Mouse (Mus musculus) heart, embryonic 15.5 days (tissue): ENCODE measurements around the gene Foxred1. TPM values are rescaled to one million over a fixed set of nuclear protein-coding genes. Genes with fewer than 3 reads are reported as not detected.

Experiments used
- ATAC-seq: fragments of 200-750 bp; cut with Nextera tagmentation; replicated peaks from 2 replicates; pipeline ENCODE4 v1.8.0; 2017; ENCODE audit warnings: low read depth, moderate TSS enrichment; ENCODE audit not compliant: insufficient number of reproducible peaks, insufficient read depth, low FRiP score
- H3K27ac ChIP-seq: fragments of 300-500 bp; sonication (generic); 2 replicates; pipeline ENCODE4 v1.5.1; 2015; ENCODE audit warnings: mild to moderate bottlenecking, inconsistent platforms
- H3K27me3 ChIP-seq: fragments of 300-500 bp; sonication (generic); 2 replicates; pipeline ENCODE4 v1.6.1; 2015; ENCODE audit warnings: inconsistent platforms
- H3K36me3 ChIP-seq: fragments of 300-500 bp; sonication (generic); 2 replicates; pipeline ENCODE4 v1.6.1; 2015; ENCODE audit warnings: mild to moderate bottlenecking, inconsistent platforms
- H3K4me1 ChIP-seq: fragments of 300-500 bp; sonication (generic); replicated peaks from 2 replicates; pipeline ENCODE4 v1.6.1; 2015; ENCODE audit warnings: inconsistent platforms
- H3K4me2 ChIP-seq: fragments of 300-500 bp; sonication (generic); 2 replicates; pipeline ENCODE4 v1.6.1; 2015; ENCODE audit warnings: inconsistent platforms, mild to moderate bottlenecking, moderate library complexity
- H3K4me3 ChIP-seq: fragments of 300-500 bp; sonication (generic); 2 replicates; pipeline ENCODE4 v1.5.1; 2015; ENCODE audit warnings: mild to moderate bottlenecking, inconsistent platforms
- H3K9ac ChIP-seq: fragments of 300-500 bp; sonication (generic); 2 replicates; pipeline ENCODE4 v1.6.1; 2015; ENCODE audit warnings: mild to moderate bottlenecking, inconsistent platforms
- H3K9me3 ChIP-seq: fragments of 300-500 bp; sonication (generic); replicated peaks from 2 replicates; pipeline ENCODE4 v1.6.1; 2016; ENCODE audit warnings: inconsistent platforms
- WGBS: fragments of 180-500 bp; shearing (Covaris S2); methylation state at CpG from one replicate; pipeline ENCODE4 v1.1.7; 2015; ENCODE audit warnings: mixed read lengths; 5-methylcytosine and 5-hydroxymethylcytosine counted together
- polyA plus RNA-seq: library from polyadenylated mRNA; unstranded; fragments of >200 nt; fragmentation: Nextera tagmentation; extraction: Ambion mirVana; gene quantifications from 2 replicates; pipeline ENCODE4 v1.2.1, GENCODE M21; 2015

Gene Foxred1
- polyA plus RNA-seq, 1 experiment from 2014 or later = 67.0 TPM

GRCm38 (mm10) chr9:35188700-35189099 is 22.2 kb downstream of the Foxred1 start:
- no peak overlapping the region for H3K4me3 ChIP-seq
- H3K9me3 ChIP-seq = no peaks in the 10 kb centered on the region
- 70% methylated on average over 22 of the region's 22 CpGs for WGBS
- no peak overlapping the region for H3K9ac ChIP-seq
- peaks cover 6% of the 10 kb centered on the region for H3K36me3 ChIP-seq
- 0 out of 2 replicates have a peak, but pooled peaks cover 5% of the 10 kb centered on the region for H3K4me1 ChIP-seq
- ATAC-seq = peak; percentile 50
- H3K4me2 ChIP-seq = no peak overlapping the region; the same call in 1 of the 2 replicates
- H3K27ac ChIP-seq = no peak overlapping the region
- H3K27me3 ChIP-seq = no peaks in the 10 kb centered on the region

GRCm38 (mm10) chr9:35187351-35187903 is 23.4 kb downstream of the Foxred1 start:
- Histone ChIP-seq H3K4me3 (no peak overlapping the region), H3K27me3 (no peaks in the 10 kb centered on the region), H3K27ac (no peak overlapping the region), H3K4me1 (0 out of 2 replicates have a peak, but pooled peaks cover 5% of the 10 kb centered on the region), H3K36me3 (peaks cover 6% of the 10 kb centered on the region), H3K9ac (no peak overlapping the region), H3K9me3 (no peaks in the 10 kb centered on the region), H3K4me2 (no peak overlapping the region)
- no peak for ATAC-seq
- 81% methylated on average over 10 of the region's 10 CpGs for WGBS

GRCm38 (mm10) chr9:35186430-35186829 is 24.4 kb downstream of the Foxred1 start:
- Histone ChIP-seq H3K36me3 (peaks cover 6% of the 10 kb centered on the region), H3K27me3 (no peaks in the 10 kb centered on the region), H3K9me3 (no peaks in the 10 kb centered on the region), H3K4me1 (0 out of 2 replicates have a peak, but pooled peaks cover 5% of the 10 kb centered on the region), H3K9ac (no peak overlapping the region), H3K4me3 (no peak overlapping the region), H3K4me2 (no peak overlapping the region), H3K27ac (no peak overlapping the region)
- WGBS = 65% methylated on average over 4 of the region's 4 CpGs
- no peak for ATAC-seq

- Histone ChIP-seq H3K36me3 (peaks cover 6% of the 10 kb centered on the region; the same call in 1 of the 2 replicates), H3K27ac (no peak overlapping the region), H3K4me1 (no peaks in the 10 kb centered on the region), H3K4me2 (no peak overlapping the region), H3K9ac (no peak overlapping the region), H3K4me3 (no peak overlapping the region), H3K9me3 (no peaks in the 10 kb centered on the region), H3K27me3 (no peaks in the 10 kb centered on the region)
- WGBS = 60% methylated on average over 5 of the region's 5 CpGs
- no peak for ATAC-seq
These were observed 27.5 kb downstream of the Foxred1 start for GRCm38 (mm10) chr9:35183359-35183758.

- WGBS = 59% methylated on average over 2 of the region's 2 CpGs
- no peak overlapping the region for H3K27ac ChIP-seq
These were observed 28.0 kb downstream of the Foxred1 start for GRCm38 (mm10) chr9:35182832-35183231.

GRCm38 (mm10) chr9:35176124-35176659 is 34.7 kb downstream of the Foxred1 start:
- Histone ChIP-seq H3K9me3 (no peaks in the 10 kb centered on the region), H3K36me3 (no peaks in the 10 kb centered on the region), H3K4me3 (peak overlapping the region; percentile 90), H3K27me3 (no peaks in the 10 kb centered on the region), H3K4me1 (peaks cover 10% of the 10 kb centered on the region), H3K9ac (peak overlapping the region; percentile 74; the same call in 1 of the 2 replicates), H3K27ac (peak overlapping the region; percentile 96; the same call in 1 of the 2 replicates), H3K4me2 (peak overlapping the region; percentile 83)
- WGBS = 43% methylated on average over 14 of the region's 14 CpGs
- 0 out of 2 replicates have a peak, but pooled peaks have one; percentile 1 for ATAC-seq

More at GRCm38 (mm10) chr9:35182832-35183231, 28.0 kb downstream of the Foxred1 start:
- no peaks in the 10 kb centered on the region for H3K4me1 ChIP-seq
- no peak for ATAC-seq
- no peak overlapping the region for H3K4me2 ChIP-seq
- no peak overlapping the region for H3K4me3 ChIP-seq
- H3K36me3 ChIP-seq = peaks cover 6% of the 10 kb centered on the region; the same call in 1 of the 2 replicates
- H3K9ac ChIP-seq = no peak overlapping the region
- H3K9me3 ChIP-seq = no peaks in the 10 kb centered on the region
- no peaks in the 10 kb centered on the region for H3K27me3 ChIP-seq

GRCm38 (mm10) chr9:35175251-35176123 is 35.4 kb downstream of the Foxred1 start, which contains the start of gene Dcps:
TSS of gene Dcps (minus strand) at chr9:35176061.
- WGBS = under 1% methylated on average over 38 of the region's 38 CpGs
- H3K36me3 ChIP-seq = peaks cover 3% of the 10 kb centered on the region; the same call in 1 of the 2 replicates
- no peaks in the 10 kb centered on the region for H3K9me3 ChIP-seq
- ATAC-seq = peak; percentile 96
- peak within 1 kb of the TSS; percentile 96 for H3K27ac ChIP-seq
- H3K9ac ChIP-seq = peak within 1 kb of the TSS; percentile 74
- peak within 1 kb of the TSS; percentile 83 for H3K4me2 ChIP-seq
- peaks cover 10% of the 10 kb centered on the region for H3K4me1 ChIP-seq
- H3K27me3 ChIP-seq = no peaks in the 10 kb centered on the region
- H3K4me3 ChIP-seq = peak within 1 kb of the TSS; percentile 90

GRCm38 (mm10) chr9:35173331-35173730 is 37.5 kb downstream of the Foxred1 start:
- no peak for ATAC-seq
- H3K27ac ChIP-seq = no peak overlapping the region
- no peaks in the 10 kb centered on the region for H3K27me3 ChIP-seq
- H3K36me3 ChIP-seq = peaks cover 10% of the 10 kb centered on the region; the same call in 1 of the 2 replicates
- H3K9ac ChIP-seq = no peak overlapping the region
- H3K9me3 ChIP-seq = no peaks in the 10 kb centered on the region
- peaks cover 10% of the 10 kb centered on the region for H3K4me1 ChIP-seq
- WGBS = 80% methylated on average over 1 of the region's 1 CpGs
- H3K4me2 ChIP-seq = no peak overlapping the region
- no peak overlapping the region for H3K4me3 ChIP-seq

- WGBS = 88% methylated on average over 7 of the region's 7 CpGs
- no peak overlapping the region for H3K4me2 ChIP-seq
- H3K4me3 ChIP-seq = no peak overlapping the region
- H3K27ac ChIP-seq = no peak overlapping the region
- H3K4me1 ChIP-seq = peaks cover 4% of the 10 kb centered on the region; the same call in 1 of the 2 replicates
- H3K36me3 ChIP-seq = peaks cover 10% of the 10 kb centered on the region; the same call in 1 of the 2 replicates
- no peaks in the 10 kb centered on the region for H3K9me3 ChIP-seq
- no peak overlapping the region for H3K9ac ChIP-seq
- no peak for ATAC-seq
- no peaks in the 10 kb centered on the region for H3K27me3 ChIP-seq
These were observed 40.8 kb downstream of the Foxred1 start for GRCm38 (mm10) chr9:35170071-35170470.

- ATAC-seq = no peak
- Histone ChIP-seq H3K27me3 (no peaks in the 10 kb centered on the region), H3K9me3 (no peaks in the 10 kb centered on the region), H3K4me1 (no peaks in the 10 kb centered on the region), H3K36me3 (peaks cover 10% of the 10 kb centered on the region; the same call in 1 of the 2 replicates), H3K4me2 (no peak overlapping the region), H3K27ac (no peak overlapping the region), H3K9ac (no peak overlapping the region), H3K4me3 (no peak overlapping the region)
- WGBS = 69% methylated on average over 9 of the region's 9 CpGs
These were observed 43.8 kb downstream of the Foxred1 start for GRCm38 (mm10) chr9:35166798-35167635.
